Mouse (Mus musculus): ENCODE results near the gene Zfp410.
A peak's percentile ranks its signal among the peaks of the same experiment; 100 is the strongest.
"Not testable (repeated sequence)": the region's sequence is repeated elsewhere in the genome, so short reads cannot be mapped to it uniquely, and the experiment has no call there.

The Zfp410 gene

DNA sequence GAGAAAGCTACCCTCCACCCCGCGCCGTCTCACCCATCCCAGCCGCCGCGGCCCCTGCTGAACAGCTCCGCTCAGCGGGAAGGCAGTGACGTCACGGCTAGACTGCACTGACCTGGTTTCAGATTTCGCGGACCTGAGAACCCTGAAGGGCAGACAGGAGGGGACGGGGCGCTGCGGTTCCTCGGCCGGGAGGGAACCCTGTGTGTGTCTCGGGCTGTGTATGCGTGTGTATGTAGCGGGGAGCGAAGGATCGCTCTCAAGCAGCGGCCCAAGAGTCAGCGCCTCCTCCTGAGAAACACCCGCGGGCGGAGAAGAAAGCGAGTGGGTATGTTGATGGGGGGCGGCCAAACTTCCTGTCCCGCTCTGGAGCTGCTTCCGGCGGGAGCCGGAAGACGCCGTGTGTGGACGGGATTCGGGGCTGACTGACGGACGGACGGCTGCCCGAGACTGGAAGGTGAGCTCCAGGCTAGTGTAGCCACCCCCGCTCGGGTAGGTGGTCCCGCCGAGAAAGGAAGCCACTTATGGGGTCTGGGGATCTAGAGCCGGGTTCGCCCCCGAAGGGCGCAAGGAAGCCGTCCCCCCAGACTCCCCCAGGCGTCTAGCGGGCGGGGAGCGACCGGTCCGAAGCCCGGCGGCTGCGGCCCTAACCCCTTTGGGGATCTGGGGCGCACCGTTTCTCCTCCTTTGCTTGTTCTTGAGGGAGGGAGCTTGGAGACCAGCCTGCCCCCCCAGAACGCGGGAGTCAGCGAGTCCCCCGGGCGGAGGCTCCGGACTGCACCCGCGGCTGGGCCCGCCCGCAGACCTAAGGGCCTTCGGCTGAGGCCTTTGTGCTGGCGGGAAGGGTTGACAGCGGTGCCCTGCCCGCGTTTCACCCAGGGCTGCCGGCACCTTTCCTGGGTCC is at the start of gene Zfp410:
TSS of gene Zfp410 (plus strand) at position 132 of the 901 bp plus-strand sequence.
- peak; percentile 93 for DNase-seq (ENCODE audit: low read depth, low spot score)

DNA sequence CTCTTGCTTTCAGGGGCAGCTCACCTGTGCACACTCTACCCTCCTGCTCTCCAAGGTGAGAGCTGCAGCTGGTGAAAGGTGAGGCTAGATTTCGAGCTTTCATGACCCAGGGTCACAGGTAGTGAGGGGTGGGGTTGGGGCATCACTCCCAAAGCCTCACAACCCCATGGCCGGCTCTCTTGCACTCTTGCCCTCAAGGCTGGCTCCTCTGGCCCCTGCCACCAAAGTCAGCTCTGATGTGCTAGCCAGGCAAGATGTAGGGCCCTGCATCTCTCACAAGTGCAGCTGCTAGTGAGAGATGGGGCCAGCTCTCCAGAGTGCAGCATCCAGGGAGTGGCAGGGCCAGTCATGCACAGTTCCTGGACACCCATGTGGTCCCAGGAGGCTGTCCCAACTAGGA is 49.4 kb upstream of the Zfp410 start:
- no peak for DNase-seq (ENCODE audit: low read depth, low spot score)

DNA sequence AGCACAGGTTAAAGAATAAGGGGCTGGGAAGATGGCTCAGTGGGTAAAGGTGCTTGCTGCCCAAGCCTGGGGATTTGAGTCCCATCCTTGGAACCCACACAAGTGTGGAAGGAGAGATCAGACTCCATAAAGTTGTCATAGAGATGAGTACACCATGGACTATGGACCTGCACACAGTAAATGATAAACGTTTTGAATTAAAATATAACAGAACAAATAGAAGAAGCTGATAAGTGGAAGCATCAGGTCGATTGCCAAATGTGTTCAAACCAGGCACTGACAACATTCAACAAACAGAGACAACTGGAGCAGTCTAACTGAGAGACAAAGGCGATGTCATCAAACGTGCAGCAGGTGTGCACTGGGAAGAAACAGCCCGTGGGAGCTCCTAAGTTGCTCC is 43.3 kb upstream of the Zfp410 start:
- no peak for DNase-seq (ENCODE audit: low read depth, low spot score)

DNA sequence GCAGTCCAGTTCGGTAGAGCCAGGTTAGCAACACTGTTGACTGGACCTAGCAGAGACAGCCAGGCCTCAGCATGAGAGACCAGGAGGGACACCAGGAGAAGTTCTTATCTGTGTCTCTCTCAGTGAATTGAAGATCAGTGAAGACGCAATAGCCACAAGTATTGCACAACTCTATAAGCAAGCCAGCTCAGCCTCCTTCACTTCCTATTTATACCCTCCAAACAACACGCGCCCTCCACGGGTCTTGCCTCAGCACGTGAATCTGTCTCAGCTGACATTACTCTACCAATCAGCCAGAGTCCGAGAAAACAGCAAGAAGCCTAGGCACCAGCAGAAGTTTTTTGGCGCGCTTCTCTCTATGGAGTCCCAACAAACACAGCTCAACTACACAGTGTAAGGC is 41.4 kb upstream of the Zfp410 start:
- no peak for DNase-seq (ENCODE audit: low read depth, low spot score)

DNA sequence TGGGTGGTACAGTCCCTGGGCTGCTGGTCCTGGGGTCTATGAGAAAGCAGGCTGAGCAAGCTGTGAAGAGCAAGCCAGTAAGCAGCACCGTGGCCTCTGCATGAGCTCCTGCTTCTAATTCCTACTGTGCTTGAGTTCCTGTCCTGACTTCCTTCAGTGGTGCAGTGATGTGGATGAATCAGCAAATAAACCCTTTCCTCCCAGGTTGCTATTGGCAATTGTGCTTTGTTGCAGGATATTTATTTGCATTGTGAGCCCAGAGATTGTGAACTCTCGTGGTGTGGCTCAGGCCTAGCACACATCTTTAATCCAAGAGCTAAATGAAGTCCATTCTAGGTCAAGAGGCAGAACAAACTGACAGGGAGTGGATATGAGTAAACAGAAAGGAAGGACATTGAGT is 40.4 kb upstream of the Zfp410 start:
- no peak for DNase-seq (ENCODE audit: low read depth, low spot score)

DNA sequence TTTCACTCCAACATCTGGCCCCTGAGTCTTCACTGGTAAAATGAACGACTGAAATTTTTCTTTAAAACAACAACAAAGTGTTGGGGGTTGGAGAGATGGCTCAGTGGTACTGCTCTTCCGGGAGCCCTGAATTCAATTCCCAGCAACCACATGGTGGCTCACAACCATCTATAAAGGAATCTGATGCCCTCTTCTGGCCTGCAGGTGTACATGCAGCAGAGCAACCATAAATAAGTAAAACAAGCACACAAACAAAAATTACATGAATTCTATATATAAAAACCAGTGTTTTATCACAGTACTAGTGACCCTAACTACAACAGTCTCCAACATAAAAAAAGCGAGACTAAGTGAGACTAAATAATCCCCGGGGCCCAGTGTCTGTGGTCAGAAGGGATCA is 39.9 kb upstream of the Zfp410 start:
- no peak for DNase-seq (ENCODE audit: low read depth, low spot score)

DNA sequence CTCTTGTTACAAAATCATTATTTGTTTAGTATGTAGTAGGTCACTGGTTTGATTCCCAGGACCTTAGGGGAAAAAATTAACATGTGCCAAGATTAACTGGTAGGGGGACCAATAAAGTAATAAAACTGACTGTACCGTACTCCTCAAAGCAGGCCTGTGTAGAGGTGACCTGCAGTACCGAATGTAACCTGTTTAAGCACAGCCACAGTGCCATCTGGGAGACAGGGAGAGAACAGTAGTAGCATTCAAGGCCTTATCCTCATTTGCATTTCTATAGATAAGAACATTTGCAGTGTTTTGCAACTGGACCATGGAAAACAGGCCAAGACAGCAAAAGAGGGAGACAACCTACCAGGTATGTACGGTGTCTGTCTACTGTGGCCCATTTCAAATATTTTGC is 38.8 kb upstream of the Zfp410 start:
- no peak for DNase-seq (ENCODE audit: low read depth, low spot score)

DNA sequence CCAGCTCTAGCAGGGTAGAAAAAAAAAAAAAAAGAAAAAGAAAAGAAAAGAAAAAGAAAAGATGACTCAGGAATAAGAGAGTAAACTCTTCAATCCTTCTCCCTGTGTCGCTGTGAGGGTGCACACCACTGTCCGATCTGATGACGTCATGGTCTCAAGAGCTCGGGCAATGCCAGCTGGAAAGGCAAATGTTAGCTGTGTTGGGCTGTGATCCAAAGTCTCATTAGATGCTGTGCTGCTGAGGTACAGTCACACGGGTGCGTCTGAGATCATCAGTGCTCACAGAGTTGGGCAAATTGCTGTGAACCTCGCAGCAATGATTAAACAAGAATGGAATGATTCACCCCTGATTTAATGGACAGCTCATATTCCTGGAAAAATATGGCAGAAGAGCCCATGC is 37.8 kb upstream of the Zfp410 start:
- DNase-seq (ENCODE audit: low read depth, low spot score), result no peak

DNA sequence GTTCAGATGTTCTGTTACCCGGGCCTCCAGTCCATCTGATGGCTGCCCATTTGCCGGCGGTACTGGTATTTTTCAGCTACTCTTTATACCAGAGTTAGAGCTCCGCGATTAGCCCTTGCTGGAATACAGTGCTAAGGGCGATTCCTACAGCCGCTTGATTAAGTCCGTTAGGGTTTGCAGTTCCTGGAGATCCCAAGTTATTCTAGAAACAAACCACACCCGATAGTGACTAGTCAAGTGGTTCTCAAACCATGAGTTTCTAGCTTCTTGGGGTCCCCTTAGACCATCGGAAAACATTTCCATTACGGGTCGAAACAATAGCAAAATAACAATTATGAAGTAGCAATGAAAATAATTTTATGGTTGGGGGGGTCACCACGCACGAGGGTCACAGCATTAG is 32.3 kb upstream of the Zfp410 start:
- DNase-seq (ENCODE audit: low read depth, low spot score), result no peak

DNA sequence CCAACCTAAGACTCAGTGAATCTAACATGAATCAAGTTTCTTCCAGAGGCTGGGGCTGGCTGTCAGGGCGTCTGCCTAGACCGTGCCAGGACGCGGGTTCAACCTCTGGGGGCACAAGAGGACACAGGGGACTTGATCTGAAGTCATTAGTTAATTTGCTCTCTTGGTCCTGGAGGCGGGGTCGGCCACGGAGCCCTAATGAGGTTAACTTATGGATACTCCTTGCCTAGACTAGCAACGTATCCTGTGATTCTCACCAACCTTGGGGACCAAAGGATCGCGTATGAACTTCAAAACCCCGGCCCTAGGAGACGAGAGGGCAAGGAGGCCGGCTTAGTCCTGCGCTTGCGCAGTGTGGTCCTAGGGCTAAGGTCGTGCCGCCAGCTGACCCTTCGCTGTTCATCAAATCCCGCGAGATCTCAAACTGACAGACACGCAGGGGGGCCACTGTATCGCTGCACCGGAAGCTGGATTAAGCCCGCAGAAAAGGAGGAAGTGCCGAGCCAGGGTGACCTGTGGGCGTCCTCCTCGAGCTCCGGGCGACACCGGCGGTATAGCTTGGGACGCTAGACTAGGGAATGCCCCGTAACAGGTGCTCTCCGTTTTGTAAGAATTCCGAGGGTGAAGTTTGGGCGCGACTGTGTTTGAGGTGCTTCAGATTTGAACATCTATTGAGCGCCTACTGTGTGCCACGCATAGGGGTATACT is 31.6 kb upstream of the Zfp410 start, which contains the start of gene Ptgr2:
TSS of gene Ptgr2 (plus strand) at position 348 of the 708 bp plus-strand sequence.
- peak; percentile 99 for DNase-seq (ENCODE audit: low read depth, low spot score)

DNA sequence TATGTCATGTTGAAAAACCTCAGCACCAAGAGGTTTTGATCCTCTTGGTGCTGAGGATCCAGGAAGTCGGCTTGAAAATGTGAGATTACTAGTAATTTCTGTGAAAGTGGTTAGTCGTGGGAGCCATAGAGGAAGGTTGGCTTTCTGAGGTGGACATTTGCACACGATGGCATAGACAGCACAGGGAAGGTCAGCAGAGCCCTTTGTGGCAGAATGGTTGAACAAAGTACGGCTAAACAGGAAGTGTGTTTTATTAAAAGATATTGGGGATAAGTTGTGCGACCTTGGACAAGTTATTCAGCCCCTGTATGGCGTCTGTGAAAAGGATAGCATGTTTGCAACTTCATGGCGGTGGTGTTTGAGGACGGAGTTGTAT is 31.1 kb upstream of the Zfp410 start:
- DNase-seq (ENCODE audit: low read depth, low spot score), result no peak

DNA sequence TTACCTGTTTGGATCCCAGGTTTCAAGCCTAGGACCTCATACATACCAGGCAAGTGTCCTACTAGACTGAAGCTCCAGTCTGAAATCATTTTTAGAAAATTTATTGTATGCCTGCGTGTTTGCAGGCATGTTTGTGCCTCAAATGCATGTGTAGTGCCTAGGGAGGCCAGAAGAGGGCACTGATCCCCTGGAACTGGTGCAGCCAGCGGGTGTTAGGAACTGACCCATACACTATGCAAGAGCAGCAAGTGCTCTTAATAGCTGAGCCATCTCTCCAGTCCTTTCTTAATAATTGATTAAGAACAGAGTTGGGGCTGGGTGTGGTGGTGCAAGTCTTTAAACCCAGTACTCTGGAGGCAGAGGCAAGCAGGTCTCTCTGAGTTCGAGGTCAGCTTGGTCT is 28.2 kb upstream of the Zfp410 start:
- DNase-seq (ENCODE audit: low read depth, low spot score), result peak; percentile 79

DNA sequence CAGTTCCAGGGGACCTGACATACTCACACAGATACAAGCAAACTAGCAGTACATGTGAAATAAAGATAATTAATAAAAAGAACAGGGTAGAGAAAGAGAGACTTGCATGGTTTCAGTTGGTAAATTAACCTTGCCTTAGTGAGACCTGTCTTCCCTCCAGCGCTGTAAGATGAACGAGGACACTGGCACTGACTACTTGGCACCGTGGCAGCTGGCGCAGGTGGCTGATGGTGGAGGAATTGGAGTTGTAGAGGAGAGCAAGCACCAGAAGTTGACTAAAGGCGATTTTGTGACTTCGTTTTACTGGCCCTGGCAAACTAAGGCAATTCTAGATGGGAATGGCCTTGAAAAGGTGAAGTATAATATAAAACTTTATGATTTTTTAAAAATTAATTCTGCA is 18.8 kb upstream of the Zfp410 start:
- DNase-seq (ENCODE audit: low read depth, low spot score), result no peak

DNA sequence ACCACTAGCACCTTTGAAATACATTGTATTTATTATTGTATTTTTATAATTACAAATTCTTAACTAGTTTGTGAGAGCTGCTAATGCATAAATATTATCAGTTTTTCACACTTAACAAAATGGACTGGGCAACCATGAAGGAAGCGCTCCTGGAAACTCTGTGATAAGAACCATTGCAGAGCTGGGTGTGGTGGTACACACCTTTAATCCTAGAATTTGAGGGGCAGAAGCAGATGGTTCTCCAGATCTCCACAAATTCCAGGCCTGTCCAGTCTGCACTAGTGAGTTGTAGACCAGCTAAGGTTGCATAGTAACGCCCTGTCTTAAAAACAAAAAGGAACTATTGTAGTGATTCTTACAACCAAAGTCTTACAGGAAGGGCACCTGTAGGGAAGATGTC is 17.4 kb upstream of the Zfp410 start:
- no peak for DNase-seq (ENCODE audit: low read depth, low spot score)

DNA sequence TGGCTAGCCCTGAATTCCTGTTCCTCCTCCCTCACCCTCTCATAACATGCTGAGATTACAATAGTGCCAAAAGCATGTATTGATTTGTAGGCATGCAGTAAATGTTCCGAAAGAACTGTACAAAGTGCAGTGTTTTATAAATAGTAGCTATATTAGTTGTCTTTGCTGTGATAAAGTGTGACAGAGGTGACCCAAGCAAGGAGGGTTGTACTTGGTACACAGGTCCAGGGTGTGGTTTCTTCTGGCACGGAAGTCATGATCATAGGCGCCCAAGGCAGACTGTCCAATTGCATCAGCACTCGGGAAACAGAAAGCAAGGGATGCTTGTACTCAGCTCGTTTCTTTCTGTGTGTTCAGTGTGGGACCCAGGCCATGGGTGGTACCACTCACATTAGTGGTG is 12.6 kb upstream of the Zfp410 start:
- DNase-seq (ENCODE audit: low read depth, low spot score), result no peak

DNA sequence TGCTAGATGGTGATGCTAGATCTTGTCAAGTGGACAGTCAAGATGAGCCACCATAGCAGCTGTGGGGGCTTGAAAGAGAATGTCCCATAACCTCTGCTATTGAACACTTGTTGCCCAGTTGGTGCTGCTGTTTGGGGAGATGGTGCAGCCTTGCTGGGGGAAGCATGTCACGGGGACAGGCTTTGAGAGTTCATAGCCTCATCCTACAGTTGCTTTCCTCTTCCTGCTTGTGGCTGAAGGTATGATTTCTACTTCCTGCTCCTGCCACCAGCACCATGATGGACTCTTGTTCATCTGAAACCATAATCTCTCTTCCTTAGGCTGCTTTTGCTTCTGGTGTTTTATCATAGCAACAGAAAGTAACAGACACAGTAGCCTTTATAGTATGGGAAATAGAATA is 12.1 kb upstream of the Zfp410 start:
- no peak for DNase-seq (ENCODE audit: low read depth, low spot score)

DNA sequence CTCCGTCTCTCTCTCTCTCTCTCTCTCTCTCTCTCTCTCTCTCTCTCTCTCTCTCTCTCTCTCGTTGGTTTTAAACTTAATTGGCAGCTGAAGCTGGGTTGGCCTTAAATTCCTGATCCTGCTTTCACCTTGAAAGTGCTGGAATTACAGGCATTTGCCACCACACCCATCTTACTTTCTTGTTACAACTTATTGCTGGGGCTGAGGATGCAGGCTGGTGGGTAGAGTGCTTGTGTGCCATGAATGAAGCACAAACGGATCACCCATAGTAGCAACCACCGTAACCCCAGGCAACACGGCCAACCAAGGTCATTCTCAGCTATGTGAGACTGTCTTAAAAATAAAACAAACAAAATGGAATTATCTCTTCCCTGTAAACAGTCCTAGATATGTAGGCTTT is 5.3 kb upstream of the Zfp410 start:
- DNase-seq (ENCODE audit: low read depth, low spot score), result no peak

DNA sequence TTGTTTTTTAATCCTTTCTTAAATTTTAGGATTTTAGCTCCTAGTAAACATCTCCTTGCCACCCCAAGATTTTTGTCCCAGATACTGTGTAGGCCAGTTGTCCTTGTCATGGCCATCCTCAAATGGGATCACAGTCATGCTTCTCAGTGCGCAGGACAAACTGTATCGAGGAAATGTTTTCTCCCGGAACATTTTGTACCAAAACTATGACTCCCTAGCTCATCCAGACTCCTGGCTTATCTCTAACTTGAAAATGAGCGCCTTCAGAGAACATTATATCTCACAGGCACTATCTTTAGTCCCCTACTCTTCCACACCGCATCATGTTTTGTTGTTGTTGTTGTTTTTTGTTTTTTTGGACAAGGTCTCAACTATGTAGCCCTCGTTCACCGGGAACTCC is 646 bp upstream of the Zfp410 start:
- no peak for DNase-seq (ENCODE audit: low read depth, low spot score)

DNA sequence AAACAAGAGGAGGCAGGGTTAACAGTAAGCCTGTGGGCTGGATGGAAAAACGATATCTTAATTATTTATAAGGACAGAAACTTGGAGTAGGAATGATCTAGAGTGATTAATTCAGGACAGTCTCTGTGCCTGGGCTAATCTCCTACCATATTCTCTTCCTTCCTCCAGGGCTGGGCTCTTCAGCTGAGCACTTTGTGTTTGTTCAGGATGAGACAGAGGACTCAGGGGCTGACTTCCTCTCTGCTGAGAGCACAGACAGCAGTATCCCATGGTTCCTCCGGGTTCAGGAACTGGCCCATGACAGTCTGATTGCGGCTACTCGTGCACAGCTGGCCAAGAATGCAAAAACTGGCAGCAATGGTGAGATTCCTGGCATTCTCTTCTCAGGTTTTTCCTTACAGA is 10.5 kb downstream of the Zfp410 start:
- DNase-seq (ENCODE audit: low read depth, low spot score), result no peak

DNA sequence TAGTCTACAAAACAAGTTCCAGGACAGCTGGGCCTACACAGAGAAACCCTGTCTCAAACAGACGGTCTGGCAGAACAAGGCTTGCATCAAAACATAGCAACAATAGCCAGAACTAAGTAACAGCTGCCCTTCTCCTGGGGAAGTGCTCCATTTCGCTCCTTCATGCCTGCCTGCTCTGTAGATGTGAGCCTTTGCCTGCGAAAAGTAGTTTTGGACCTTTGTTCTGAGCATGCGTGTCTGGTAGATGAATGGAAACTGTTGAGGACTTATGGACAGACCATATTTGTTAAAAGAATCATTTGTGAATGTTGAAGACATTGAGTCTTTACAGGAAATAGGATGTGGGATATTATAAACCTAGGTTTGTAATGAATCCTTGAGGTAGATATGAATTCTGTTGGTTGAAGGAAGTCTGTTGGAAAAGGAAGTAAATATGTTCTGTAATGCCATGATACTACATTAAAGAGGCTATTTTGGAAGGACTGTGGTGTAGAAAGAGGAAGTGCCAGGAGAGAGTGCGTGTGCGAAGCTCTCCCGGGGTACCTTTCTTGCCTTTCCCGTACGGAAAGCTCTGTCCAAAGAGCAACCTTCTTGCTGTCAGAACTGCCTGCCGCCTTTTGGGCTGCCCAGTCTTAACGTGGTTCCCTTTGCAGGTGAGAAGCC is 20.4 kb downstream of the Zfp410 start:
- DNase-seq (ENCODE audit: low read depth, low spot score), result no peak

DNA sequence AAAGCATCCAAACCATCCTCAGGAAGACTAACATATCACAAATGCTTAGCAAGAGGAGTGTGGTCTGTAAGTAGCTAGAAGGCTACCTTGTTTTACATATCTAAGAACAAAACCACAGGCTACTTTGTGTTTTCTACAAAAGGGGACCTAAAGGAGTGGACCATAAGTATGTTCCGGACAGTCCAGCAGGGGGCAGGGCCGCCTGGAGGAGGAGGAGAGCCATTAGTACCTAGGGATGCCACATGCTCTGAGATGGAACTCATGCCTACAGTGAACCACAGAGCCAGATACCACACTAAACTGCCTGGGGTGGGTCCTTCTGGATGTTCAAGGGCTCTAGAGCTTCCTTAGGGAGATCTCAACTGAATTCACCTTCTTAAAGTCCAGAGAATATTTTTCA is 30.5 kb downstream of the Zfp410 start:
- peak; percentile 40 for DNase-seq (ENCODE audit: low read depth, low spot score)

DNA sequence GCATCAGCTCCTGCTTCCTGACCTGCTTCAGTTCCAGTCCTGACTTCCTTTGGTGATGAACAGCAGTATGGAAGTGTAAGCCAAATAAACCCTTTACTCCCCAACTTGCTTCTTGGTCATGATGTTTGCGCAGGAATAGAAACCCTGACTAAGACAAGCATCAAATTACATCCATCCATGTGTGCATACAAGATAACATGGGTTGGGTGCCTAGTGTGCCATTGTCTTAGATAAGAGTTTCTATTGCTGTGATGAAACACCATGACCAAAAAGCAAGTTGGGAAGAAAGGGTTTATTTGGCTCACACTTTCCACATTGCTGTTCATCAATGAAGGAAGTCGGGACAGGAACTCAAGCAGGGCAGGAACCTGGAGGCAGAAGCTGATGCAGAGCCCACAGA is 42.0 kb downstream of the Zfp410 start:
- not testable (repeated sequence) for DNase-seq (ENCODE audit: low read depth, low spot score)
